Mouse (Mus musculus) testis, adult 2 months (tissue): ENCODE measurements at regions not wholly inside any gene's neighbourhood (a gene's known extent, or its start where the extent isn't known, plus 50 kb on each side); places are given as distances from the start of the nearest gene placed in this dataset.

Experiments used
- CTCF ChIP-seq: fragments of 200-500 bp; IDR thresholded peaks from 2 replicates; pipeline ENCODE4 v1.5.1; 2012; ENCODE audit warnings: low read depth, mild to moderate bottlenecking, inconsistent platforms, low read length, moderate library complexity; ENCODE audit not compliant: control insufficient read depth, insufficient read depth, insufficient replicate concordance
- POLR2A ChIP-seq: fragments of 200-500 bp; IDR thresholded peaks from 2 replicates; pipeline ENCODE4 v1.6.1; 2012; ENCODE audit warnings: low read depth, mild to moderate bottlenecking, inconsistent platforms, low read length, moderate library complexity; ENCODE audit not compliant: control insufficient read depth

DNA sequence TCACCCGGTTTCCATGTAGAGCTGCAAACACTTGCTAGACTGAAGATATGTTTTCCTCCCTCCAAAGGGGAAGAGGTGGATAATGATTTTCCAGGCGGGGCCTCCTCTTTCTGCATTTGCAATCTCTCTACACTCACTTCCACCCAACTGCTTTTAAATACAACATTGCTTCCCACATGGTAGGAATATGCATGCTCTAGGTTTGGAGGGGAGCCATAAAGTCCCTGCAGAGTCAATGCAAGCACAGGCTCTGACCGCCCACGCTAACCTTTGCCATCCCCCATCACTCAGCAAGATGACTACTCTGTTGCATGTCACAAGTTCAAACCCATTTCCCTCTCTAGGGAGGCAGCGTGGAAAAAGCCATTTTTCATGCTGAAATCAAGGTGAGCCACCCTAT is 372.9 kb downstream of the Tmem132b start:
- no peak for TF ChIP-seq CTCF
- TF ChIP-seq POLR2A = no peak
